Mouse (Mus musculus): ENCODE measurements at regions not wholly inside any gene's neighbourhood (a gene's known extent, or its start where the extent isn't known, plus 50 kb on each side); places are given as distances from the start of the nearest gene placed in this dataset.

DNA sequence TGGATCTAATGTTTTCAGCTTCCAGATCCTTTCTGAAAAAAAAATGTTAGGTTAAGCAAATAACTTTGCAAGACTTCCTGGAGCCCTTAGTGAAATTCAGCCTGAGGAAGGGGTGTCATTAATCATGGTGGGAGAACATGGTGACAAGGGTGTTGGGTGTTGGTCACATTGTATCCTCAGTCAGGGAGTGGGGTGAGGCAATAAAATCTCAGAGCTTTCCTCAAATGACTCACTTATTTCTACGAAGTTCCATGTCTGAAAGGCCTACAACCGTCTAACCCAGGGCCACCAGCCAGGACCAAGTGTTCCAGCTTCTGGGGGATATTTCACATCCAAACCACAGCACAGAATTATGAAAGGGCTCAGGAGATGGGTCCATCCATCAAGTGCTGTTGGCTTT lies 117.7 kb upstream of the Nr2f2 start:
- in situ Hi-C loops (cut with MboI, MseI): no loop called here

DNA sequence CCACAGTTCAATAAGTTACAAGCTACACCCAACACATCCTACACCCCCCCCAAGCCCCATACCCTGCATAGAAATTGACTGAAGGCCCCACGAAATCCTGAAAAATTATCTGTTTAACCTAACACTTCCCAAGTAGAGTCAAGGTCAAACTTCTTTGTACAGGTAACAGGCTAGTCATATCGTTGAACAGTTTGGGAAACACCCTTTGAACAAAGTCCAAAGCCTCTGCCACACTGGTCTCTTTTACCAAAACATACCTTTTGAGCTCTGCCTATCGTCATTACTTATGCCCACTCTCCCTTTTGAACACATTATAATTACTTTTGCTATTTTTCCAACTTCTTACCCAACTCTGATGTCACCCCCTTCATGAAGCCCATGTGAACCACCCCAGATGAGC lies 117.0 kb upstream of the Nr2f2 start:
- in situ Hi-C loops (cut with MboI, MseI): no loop called here

DNA sequence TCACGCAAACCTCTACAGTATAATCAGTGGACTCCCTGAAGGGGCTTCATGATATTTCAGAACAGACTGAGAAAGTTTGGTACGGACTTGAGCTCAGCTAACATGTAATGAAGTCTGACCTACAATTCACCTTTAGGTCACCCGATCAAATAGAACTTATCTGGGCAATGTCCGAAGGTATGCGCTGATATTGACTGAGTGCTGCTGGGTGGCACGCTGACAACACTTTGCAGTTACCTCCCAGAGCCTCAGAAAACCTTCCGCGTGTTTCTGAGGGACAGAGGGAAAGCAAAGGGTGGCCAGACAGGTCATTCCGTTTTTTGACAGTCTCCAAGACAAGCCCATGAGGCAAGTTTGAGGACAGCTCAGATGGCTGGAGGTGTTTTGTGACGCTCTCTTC lies 115.3 kb upstream of the Nr2f2 start:
- in situ Hi-C loops (cut with MboI, MseI): no loop called here

DNA sequence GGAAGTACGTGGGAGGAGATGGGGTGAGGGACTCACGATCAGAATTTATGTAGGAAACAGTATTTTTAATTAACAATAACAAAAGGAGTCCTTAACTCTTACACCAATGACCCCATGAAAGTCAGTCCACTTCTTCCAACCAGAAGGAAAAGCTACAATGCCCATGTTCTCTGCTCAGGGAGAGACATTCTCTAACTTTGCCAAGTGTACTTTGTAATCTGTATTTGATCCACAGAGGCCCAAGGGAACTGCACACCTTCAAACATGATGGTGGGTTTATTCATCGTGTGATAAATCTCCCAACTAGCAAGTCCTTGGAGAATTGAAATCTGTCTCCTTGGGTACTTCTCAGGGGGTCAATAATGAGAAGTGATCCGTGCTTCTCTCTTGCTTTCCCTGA lies 106.3 kb upstream of the Nr2f2 start:
- in situ Hi-C loops (cut with MboI, MseI): no loop called here

DNA sequence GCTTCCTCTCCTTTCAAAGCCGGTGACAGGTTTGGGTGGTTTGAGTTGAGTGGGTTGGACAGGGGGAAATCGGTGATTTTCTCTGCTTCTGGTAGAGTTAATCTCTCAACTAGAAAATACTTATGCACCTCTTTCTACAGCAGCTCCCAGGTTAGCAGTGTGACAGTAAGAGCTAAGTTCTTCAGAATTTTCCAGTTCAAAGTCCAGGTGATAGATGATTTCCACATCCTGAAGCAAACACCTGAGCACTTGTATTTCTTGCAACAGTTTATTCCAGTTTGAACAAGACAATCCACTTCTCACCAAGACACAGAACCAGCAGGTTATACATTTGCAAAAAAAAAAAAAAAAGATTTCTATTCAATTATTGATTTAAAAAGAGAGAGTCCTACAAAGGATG lies 104.0 kb upstream of the Nr2f2 start:
- in situ Hi-C loops (cut with MboI, MseI): no loop called here

DNA sequence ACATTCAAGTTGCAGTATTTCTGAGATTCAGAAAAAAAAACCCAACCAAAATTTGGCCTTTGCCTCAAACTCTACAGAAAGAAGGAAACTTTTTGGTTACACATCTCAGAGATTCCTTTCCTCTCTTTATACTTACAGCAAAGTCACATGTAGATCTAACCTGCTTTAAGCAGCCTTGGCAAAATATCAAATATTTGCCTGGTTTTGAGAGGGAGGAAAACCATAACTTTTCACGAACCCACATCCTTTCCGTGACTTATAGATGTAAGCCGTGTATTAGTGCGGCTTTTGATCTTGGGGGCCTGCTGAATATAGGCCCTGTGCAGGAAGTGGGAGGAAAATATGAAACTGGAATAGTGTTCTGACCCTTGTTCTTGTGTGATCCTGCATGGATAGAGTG lies 95.6 kb upstream of the Nr2f2 start:
- in situ Hi-C loops (cut with MboI, MseI): no loop called here

DNA sequence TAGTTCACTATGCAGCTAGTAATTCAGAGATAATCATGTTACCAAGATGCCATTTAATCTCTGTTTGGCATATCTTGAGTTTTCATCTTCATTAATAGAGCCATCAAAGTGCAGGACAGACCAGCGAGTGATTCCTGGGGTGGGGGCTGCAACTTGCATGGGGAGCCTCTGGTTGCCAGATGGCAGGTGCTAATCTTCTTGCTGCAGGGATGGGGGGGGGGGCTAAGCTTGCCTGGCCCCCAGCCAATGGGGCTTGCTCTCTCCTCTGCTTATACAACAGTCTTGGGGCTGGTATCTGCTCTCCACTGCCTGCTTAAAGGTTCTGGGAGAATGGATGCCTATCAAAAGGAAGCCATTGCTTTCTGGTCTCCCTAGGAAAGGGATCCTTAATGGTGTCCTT lies 88.0 kb upstream of the Nr2f2 start:
- in situ Hi-C loops (cut with MboI, MseI): no loop called here

DNA sequence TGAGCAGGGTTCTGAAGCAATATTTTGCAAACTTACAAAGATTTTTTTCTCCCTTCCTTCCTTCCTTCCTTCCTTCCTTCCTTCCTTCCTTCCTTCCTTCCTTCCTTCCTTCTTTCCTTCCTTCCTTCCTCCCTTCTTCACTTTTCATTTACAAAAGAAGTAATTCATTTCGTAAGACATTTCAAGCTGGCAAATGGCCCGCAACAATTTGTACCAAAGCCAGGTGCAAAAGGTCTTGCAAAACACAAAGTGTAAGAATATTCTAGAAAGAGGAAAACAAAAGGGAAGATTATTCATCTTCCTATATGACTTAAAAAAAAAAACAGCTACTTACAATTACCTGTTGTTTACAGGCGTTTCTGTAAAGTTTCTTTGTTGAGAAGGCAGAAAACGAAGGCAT lies 86.3 kb upstream of the Nr2f2 start:
- in situ Hi-C loops (cut with MboI, MseI): no loop called here

DNA sequence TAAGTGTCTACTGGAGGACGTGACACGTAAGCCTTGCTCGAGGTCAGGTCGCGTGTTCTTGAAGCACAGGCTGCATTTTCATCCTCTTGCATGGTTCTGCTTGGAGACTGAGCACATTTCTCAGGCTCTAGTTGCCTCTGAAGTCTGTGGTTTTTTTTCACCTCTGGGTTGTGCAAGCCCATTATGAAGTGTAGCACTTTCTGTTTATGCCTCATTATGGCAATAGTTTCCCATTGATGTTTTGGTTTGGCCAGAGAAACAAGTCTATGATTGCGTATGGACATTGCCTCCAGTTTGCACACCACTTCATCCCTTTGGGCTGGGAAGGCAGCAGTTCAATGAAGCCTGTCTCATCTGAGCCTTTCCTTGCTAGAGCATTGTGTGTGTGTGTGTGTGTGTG lies 72.4 kb upstream of the Nr2f2 start:
- in situ Hi-C loops (cut with MboI, MseI): no loop called here

DNA sequence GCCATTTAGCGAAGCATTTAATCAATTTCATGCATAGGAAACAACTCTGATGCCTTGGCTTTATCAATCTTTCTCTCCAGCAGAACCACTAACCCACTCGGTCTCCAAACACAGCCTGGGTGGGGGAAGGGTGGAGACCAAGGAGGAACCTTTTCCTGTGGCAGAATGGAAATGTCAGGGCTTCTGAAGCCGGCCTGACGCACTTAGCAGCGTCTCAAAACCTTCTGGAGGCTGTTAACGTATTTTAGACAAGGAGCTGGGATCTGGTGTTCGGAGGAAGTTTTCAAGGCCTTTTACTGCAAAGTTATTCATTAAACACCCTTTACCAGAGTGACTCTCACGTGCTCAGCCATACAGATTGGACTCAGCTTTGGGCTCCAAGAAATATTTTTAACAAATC lies 67.3 kb upstream of the Nr2f2 start:
- in situ Hi-C loops (cut with MboI, MseI): no loop called here

DNA sequence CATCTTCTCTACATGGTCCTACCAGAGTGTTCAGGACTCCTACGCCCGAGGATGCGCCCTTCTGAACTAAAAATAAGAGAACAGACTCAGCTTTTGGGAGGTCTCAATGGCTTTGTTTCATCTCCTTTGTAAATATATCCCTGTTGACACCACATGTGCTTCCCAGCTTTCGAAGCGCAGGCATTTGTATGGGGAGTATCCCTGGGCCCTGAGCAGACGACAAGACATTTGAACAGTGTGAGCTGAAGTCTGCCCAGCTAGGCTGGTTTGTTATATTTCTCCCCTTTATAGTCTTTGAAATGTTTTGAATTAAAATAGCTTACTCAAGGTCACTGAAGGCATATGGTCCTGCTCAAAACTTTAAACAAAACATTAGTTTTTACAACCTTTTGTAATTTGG lies 66.8 kb upstream of the Nr2f2 start:
- in situ Hi-C loops (cut with MboI, MseI): no loop called here

DNA sequence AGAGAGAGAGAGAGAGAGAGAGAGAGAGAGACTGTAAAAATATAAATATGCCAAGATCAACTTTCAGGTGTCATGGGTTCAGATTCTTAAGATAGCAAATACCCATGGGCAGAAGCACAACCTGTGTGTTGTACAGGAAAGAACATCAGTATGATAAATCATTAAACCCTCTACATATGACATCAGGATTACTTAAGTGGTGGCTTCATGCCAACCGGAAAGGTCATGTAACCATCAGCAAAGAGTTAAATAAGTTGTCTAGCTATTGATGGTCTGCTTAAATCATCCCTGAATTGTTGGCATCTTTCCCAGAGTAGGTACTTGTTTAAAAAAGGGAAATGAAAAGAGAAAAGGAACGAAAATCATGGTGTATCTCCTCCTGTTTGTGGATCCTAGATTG lies 65.2 kb upstream of the Nr2f2 start:
- in situ Hi-C loops (cut with MboI, MseI): no loop called here

DNA sequence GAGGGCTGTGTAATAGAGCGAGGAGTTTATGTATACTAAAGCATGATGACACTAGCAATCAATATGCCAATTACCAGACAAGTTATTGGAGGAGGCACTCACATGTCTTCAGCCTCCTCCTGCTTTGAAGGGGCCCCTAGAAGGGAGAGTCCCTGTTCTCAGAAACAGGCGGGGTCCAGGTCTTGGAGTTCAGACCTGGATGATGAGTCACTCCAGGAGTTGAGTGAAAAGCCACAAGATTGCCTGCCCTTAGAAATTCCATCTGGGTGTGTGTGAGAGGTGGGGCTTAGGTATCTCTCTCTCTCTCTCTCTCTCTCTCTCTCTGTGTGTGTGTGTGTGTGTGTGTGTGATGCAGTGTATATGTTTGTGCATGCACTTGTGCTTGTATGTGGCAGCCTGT lies 62.8 kb upstream of the Nr2f2 start:
- in situ Hi-C loops (cut with MboI, MseI): no loop called here

DNA sequence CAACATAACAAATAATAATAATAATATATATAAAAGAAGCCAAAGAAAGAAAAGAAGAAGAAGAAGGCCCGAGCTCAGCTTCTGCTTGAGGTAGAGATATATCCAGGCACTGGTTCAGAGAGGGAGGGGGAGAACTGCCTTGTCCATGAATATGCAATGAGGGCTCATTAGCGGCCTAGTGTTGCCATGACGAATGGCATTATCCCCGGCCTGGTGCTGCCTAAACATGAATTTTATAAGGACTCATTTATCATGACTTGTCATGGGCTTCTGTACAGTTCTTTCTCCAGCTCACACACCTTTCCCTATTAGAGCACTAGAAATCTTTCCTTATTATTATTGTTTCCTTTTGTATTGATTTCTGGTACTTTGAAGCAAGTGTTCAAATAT lies 57.7 kb upstream of the Nr2f2 start:
- in situ Hi-C loops (cut with MboI, MseI): no loop called here

DNA sequence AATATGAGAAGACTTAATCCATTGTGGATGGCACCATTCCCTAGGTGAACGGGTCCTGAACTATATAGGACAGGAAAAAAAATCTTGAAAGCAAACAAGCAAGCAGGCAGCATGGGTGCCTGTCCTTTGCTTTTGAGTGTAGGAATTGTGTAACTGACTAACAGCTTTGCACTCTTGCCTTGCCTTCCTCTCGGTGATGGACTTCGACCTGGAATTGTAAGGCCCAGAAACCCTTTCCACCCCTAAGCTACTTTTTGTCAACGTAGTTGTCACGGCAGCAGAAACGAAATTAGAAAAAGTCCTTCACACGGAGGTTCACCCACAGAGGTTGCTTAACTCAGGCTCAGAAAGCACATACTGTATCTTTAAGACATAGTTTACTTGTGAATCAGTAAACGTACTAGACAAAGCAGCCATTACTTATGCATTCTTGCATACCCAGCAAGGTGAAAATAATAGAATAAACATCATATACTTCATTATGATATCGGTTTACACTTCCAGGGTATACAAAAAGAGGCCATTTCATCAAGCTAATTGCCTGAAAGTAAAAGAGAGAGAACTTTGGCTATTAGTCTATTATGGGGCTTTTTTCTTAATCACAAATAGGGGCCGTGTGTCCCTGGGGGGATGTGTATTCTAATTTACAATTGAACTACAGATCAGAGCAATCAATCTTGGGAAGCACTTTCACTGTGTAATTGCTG lies 57.1 kb upstream of the Nr2f2 start:
- in situ Hi-C loops (cut with MboI, MseI): no loop called here

DNA sequence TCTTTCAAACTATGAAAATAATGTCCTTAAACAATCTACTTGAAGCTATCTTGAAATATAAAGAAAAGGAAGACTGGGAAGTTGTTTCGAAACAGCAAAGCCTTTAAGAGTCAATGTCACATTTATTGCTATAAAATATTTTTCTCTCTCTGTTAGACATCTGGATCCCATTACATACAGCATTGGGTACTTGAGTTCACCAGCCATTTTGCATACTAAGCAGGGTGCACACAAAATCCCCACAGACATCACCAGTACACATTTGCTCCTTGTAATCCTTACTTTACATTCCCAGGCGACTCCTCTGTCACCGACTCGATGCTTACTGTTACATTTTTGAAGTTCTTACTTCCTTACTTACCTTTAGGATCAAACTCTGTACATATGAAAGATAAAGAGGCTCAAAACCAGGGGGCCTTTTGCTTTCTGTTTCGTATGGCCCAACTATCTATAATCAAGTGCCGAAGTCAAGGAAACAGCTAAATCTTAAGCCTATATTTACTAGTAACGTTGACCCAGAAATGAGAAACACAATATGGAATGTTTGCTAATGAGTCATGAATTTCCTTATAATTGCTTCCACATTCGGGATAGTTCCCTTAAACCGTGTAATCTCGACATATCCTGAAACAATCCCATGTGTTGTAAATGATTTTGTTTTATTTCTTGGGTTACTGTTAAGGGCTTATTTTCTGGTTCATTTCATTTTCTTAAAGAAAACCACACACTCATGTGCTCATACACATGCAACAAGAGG lies 49.8 kb upstream of the Nr2f2 start:
- in situ Hi-C loops (cut with MboI, MseI): no loop called here

Measured in T-helper 1 cell (primary cell).